Mouse (Mus musculus): ENCODE results near the gene Vsnl1.
A peak's percentile ranks its signal among the peaks of the same experiment; 100 is the strongest.

Vsnl1 gene

DNA sequence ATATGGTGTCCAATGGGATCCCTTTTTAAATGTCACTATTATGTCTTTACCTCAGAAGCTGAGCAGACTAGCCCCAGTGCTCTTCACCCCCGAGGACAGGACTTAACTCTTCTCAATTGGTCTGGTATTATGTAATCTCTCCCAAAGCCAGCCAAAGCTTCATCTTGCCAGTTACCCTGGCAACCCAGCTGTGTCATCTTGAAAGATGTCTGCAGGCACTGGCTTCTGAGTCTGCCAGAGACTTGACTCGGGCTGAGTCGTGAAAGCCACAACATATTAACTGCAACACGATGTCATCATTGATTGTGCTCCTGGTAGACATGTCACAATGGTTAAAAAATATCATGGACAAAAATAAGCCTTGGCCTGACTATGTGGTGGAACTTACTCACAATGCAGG, 66.4 kb downstream of the Vsnl1 start:
- DNase-seq = no peak

GRCm38 (mm10) chr12:11367099-11367765, 69.2 kb downstream of the Vsnl1 start:
- DNase-seq = no peak

DNA sequence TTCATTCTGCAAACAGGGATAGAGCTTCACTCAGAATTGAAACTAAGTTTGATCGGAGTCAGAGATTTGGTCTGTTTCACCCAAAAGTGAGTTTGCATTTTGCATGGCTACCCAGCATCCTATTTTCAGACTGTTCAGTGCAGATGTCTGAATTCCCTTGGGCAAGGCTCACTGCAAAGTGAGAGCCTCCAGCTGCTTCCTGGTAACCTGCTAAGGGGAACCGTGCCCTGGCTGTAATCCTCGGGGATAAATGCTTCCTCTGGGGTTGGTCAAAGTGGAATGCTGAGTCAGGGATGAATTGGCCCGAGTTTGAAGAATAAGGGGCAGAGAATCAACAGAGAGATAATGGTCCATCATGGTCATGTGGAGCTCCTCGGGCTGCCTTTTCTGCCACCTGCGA, 71.5 kb downstream of the Vsnl1 start:
- no peak for DNase-seq

DNA sequence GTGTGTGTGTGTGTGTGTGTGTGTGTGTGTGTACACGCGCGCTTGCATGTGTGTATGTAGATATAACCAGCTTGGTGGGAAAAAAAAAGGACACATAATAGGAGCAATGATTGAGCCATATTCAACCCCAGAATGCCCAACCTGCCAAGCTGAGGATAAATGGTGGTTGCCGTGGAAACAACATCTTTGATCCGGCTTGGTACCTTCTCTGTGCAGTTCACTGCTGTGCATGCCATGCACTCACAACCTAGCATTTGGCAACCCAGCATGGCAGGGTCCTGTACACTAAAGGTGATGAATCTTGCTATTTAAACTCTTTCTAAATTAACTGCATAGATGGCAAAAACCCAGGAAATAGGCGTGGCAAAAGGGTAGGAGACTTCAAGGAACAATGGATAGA, 74.0 kb downstream of the Vsnl1 start:
- no peak for DNase-seq

GRCm38 (mm10) chr12:11350895-11351294, 85.5 kb downstream of the Vsnl1 start:
- DNase-seq = peak; percentile 96

- no peak for DNase-seq
Measured at GRCm38 (mm10) chr12:11349870-11350269, 86.5 kb downstream of the Vsnl1 start.

- no peak for DNase-seq
Measured at GRCm38 (mm10) chr12:11348423-11348822, 88.0 kb downstream of the Vsnl1 start.

GRCm38 (mm10) chr12:11345963-11346362, 90.5 kb downstream of the Vsnl1 start:
- no peak for DNase-seq

- no peak for DNase-seq
Measured at GRCm38 (mm10) chr12:11342020-11342600, 94.3 kb downstream of the Vsnl1 start.

DNA sequence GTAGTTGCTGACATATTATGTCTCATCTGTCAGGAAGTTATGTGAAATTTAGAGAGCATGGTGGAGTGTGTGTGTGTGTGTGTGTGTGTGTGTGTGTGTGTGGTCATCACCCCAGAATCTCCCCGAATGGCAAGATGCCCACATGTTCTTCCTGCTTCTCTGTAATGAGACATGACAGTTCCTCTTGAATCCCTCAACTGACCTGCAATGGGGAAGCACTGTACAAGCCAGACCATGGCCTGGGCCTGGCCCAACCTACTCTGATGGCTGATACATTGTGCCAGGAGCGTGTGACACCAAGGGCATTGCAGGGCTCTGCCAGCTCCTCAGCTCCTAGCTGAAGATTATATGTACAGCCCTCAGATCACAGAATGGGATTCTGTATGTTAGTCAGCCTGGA, 98.2 kb downstream of the Vsnl1 start:
- DNase-seq = no peak

DNA sequence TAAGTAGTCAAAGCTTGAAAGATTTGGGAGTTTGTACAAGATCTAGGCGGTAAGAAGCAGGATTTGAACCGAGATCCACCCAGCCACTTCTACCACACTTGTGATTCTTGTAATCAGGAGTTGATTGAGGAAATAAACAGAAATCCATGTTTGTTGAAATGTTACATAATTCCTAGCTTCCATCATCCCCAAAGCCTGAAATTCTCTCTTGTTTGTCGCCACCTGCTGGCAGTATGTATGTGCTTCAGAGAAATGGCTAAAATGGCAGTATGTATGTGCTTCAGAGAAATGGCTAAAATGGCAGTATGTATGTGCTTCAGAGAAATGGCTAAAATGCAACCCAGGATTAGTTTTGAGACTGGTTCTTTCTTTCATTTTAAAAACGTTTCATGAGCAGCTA, 99.6 kb downstream of the Vsnl1 start:
- DNase-seq = peak; percentile 59

DNA sequence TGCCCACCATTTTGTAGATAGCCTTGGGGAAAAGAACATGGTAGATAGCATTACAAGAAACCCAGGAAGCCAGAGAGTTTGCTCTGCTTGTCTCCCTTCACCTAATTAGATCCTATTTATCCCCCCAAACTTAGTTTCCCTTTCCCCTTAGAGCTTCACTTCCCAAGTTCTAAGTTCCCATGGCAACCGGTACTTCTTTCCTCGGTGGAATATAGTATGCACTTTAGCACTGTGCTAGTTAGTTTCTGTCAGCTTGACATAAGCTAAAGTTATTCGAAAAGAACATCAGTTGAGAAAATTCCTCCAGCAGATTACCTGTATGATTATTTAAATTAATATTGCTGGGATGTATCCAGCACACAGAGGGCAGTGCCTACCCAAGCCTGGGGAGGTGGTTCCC, 109.9 kb downstream of the Vsnl1 start:
- no peak for DNase-seq

- DNase-seq = no peak
Measured at GRCm38 (mm10) chr12:11324480-11324879, 111.9 kb downstream of the Vsnl1 start.

- no peak for DNase-seq
Measured at GRCm38 (mm10) chr12:11317671-11318070, 118.7 kb downstream of the Vsnl1 start.

DNA sequence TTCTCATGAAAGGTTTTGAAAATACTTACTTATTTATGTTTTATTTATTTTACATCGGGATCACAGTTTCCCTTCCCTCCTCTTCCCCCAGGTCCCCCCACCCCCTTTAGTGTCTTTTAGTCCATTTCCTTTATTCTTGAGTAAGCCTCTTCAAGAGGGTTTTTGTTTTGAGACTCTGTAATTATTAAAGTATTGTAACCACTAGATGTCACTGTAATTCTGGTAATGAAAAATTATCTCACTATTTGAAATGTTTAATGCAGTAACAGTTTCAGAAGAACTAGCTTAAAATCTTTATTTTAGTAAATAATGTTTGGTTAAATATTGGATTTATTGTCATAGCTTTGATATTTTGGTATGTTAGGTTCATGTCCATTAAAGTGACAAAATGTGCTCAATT, 122.6 kb downstream of the Vsnl1 start:
- peak; percentile 54 for DNase-seq

- DNase-seq = no peak
Measured at GRCm38 (mm10) chr12:11311106-11311505, 125.3 kb downstream of the Vsnl1 start.

- DNase-seq = no peak
Measured at GRCm38 (mm10) chr12:11306753-11307645, 129.4 kb downstream of the Vsnl1 start.

DNA sequence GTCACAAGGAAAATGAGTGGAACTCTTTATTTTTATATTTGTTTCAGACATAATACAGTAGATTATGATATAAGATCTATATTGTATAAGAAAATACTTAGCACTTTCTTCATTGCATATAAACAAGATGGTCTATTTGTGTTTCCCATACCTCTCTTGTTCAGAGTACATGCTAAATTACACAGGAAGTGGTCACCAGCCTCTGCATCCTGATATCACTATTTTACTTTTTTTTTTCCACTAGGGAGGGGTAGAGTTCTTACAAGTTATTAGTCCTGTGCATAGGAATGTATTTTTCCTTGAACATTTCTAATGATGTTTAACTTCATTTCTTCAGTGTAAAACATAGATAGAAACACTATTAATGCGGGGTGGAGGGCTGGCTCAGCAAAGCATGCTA, 135.6 kb downstream of the Vsnl1 start:
- DNase-seq = no peak

GRCm38 (mm10) chr12:11286382-11286781, 150.0 kb downstream of the Vsnl1 start:
- no peak for DNase-seq

DNA sequence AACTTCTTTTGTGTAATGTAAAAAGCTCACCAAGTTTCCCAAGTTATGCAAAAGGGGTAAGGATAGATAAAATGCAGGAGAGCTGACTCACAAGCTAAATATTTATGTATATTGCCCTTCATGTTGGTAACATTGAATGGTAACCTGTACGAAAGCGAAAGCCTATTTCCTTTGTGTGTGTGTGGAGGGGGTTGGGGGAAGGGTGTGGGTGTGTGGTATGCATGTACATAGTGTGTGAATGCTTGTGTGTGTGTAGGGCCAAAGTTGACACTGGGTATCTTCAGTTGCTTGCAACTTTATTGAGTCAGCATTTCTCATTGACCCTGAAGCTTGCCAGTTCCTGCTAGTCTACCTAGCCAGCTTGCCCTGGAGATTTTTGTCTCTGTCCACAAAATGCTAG, 154.8 kb downstream of the Vsnl1 start:
- no peak for DNase-seq

DNA sequence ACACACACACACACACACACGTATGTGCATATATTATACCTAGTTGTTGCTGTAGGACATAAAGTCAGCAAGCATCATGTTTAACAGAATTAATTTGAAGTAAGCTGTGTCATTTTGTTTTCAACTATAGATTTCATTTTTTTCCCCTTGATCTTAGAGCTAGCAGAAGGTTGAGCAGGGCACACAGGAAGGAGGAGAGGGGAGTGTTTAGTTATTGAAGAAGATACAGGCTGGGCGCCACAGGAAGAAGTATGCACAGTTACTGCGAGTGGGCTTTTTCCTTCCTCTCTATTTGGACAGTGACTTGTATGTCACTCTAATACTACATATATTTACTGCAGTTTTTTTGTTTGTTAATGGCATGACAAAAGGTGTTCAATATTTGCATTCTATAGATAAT, 156.5 kb downstream of the Vsnl1 start:
- DNase-seq = no peak

- no peak for DNase-seq
Measured at GRCm38 (mm10) chr12:11277207-11277606, 159.2 kb downstream of the Vsnl1 start.

DNA sequence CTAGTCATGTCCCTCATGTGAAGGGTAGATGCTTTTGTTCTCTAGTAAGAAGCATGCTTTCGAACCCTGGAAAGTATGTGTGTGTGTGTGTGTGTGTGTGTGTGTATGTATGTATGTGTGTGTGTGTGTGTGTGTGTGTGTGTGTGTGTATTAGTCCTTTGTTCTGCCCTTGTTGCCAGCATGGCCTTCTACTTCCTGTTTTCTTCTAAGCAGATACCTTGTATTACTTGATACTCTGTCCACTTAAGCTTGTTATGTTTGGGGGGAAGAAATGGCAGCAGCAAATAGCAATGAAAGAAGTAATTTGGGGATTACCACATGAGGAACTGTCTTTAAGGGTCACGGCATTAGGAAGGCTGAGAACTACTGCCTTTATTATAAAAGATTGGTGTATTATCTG, 159.8 kb downstream of the Vsnl1 start:
- no peak for DNase-seq

Measured in cerebellum, adult 9-10 months (tissue).